Mouse (Mus musculus) erythroblast, embryonic 14.5 days (primary cell): Measurements from ENCODE around the gene Usp17la.

ENCODE experiments used
- GATA1 ChIP-seq: IDR thresholded peaks from 2 replicates; pipeline ENCODE4 v1.6.1; 2012; ENCODE audit warnings: low read length, inconsistent platforms, mixed read lengths
- TAL1 ChIP-seq: IDR thresholded peaks from 3 replicates; pipeline ENCODE4 v1.6.1; 2012; ENCODE audit warnings: low read length, inconsistent platforms, mixed read lengths

DNA sequence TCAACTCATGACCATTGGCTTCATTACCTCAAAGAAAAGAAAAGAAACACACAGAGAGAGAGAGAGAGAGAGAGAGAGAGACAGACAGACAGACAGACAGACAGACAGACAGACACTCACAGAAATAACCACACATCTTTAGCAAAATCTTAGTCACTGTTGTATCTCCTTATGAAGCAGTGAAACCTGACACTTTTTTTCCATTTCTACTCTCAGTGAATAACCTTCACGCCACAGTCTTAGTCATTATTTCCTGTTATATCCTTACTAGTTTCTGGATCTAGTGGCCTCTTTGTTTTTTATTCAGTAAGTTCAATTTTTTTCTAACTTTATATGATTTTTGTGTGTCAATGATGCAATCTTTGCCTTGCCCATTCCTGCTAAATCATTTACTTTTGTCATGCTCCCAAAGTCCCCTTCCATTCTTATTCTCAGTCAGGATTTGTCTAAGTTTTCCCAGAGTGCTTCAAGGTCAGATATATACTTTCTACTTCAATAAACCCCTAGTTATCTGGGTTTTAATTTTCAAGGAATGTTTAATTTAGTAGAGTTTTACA is 13.0 kb upstream of the Usp17la start:
- TF ChIP-seq TAL1 (no peak), GATA1 (no peak)
